Mouse (Mus musculus) hindbrain, embryonic 11.5 days (tissue): ENCODE measurements around the gene Tshr. TPM values are rescaled to one million over a fixed set of nuclear protein-coding genes. Genes with fewer than 3 reads are reported as not detected.
A peak's percentile ranks its signal among the peaks of the same experiment; 100 is the strongest.

Source experiments
- ATAC-seq: fragments of 200-750 bp; cut with Nextera tagmentation; 2 replicates; pipeline ENCODE4 v1.8.0; 2017; ENCODE audit warnings: mild to moderate bottlenecking, moderate TSS enrichment, moderate library complexity; ENCODE audit not compliant: low FRiP score
- DNase-seq: peaks from one replicate; pipeline ENCODE4 v3.0.0-alpha.2; 2015; ENCODE audit warnings: low spot score
- H3K27ac ChIP-seq: fragments of 300-500 bp; sonication (generic); 2 replicates; pipeline ENCODE4 v1.5.1; 2014; ENCODE audit warnings: mild to moderate bottlenecking, low read depth, low read length
- H3K27me3 ChIP-seq: fragments of 300-500 bp; sonication (generic); 2 replicates; pipeline ENCODE4 v1.6.1; 2014; ENCODE audit warnings: mild to moderate bottlenecking, low read length, moderate library complexity, mixed read lengths; ENCODE audit not compliant: control insufficient read depth, insufficient read depth
- H3K36me3 ChIP-seq: fragments of 300-500 bp; sonication (generic); 2 replicates; pipeline ENCODE4 v1.6.1; 2014; ENCODE audit warnings: mild to moderate bottlenecking, low read length, moderate library complexity, mixed read lengths; ENCODE audit not compliant: control insufficient read depth, insufficient read depth
- H3K4me1 ChIP-seq: fragments of 300-500 bp; sonication (generic); replicated peaks from 2 replicates; pipeline ENCODE4 v1.6.1; 2014; ENCODE audit warnings: low read length, mixed read lengths; ENCODE audit not compliant: control insufficient read depth, insufficient read depth
- H3K4me2 ChIP-seq: fragments of 300-500 bp; sonication (generic); replicated peaks from 2 replicates; pipeline ENCODE4 v1.6.1; 2014; ENCODE audit warnings: mild to moderate bottlenecking, low read depth, low read length
- H3K4me3 ChIP-seq: fragments of 300-500 bp; sonication (generic); 2 replicates; pipeline ENCODE4 v1.5.1; 2014; ENCODE audit warnings: low read depth, low read length
- H3K9ac ChIP-seq: fragments of 300-500 bp; sonication (generic); 2 replicates; pipeline ENCODE4 v1.6.1; 2014; ENCODE audit warnings: low read depth, low read length
- H3K9me3 ChIP-seq: fragments of 300-500 bp; sonication (generic); 2 replicates; pipeline ENCODE4 v1.6.1; 2016; ENCODE audit warnings: low read length; ENCODE audit not compliant: control insufficient read depth
- WGBS: fragments of 180-500 bp; shearing (Covaris S2); extraction: QIAGEN DNeasy Blood & Tissue Kit; methylation state at CpG from one replicate; pipeline ENCODE4 v1.1.7; 2014; 5-methylcytosine and 5-hydroxymethylcytosine counted together
- polyA plus RNA-seq: library from polyadenylated mRNA; unstranded; fragments of >200 nt; fragmentation: Nextera tagmentation; extraction: Ambion mirVana; gene quantifications from 2 replicates; pipeline ENCODE4 v1.2.1, GENCODE M21; 2014

The Tshr gene
- polyA plus RNA-seq, 1 experiment from 2014 or later, result not detected

DNA sequence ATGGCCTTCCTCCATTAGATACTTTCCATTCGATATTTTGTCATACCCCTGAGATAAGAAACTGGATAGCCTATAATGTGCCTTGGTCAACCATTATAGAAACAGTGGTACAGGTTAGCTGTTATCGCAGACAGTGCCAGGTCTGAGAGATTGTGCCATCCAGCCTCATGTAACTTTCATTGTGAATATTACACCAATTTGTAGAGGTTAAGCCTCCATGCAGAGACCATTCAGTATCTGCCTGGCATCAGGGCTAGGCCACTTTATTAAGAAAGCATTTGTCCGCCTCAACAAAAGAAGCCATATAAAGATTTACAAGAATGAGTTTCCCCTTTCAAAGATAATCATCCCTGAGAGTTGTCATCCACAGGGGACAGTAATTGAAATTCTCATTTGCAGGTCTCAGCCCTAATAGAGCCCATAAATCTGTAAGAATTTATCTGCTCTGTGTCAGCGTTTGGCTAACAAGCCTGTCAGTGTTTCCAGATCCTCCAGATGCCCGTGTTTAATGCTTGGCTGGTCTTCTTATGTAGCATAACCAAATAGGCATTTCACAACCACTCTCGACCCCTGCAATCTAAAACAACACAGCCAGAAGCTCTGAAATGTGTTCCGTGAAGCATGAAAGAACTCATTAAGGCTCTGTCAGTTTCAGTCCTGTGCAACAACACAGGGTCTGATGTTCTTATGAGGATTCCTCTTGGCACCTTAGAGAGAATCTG is 28.3 kb downstream of the Tshr start:
- 40% methylated on average over 7 of the region's 7 CpGs for WGBS
- no peak overlapping the region for H3K27ac ChIP-seq
- no peak overlapping the region for H3K4me2 ChIP-seq
- no peak overlapping the region for H3K4me3 ChIP-seq
- H3K9ac ChIP-seq, result no peak overlapping the region
- no peaks in the 10 kb centered on the region for H3K27me3 ChIP-seq
- H3K36me3 ChIP-seq, result no peaks in the 10 kb centered on the region
- no peaks in the 10 kb centered on the region for H3K4me1 ChIP-seq
- no peaks in the 10 kb centered on the region for H3K9me3 ChIP-seq
- DNase-seq (peak; percentile 56), ATAC-seq (peak; percentile 88)

- DNase-seq, result no peak
- 80% methylated on average over 6 of the region's 6 CpGs for WGBS
- ATAC-seq, result no peak
These were observed 30.7 kb downstream of the Tshr start for GRCm38 (mm10) chr12:91415112-91415511.

DNA sequence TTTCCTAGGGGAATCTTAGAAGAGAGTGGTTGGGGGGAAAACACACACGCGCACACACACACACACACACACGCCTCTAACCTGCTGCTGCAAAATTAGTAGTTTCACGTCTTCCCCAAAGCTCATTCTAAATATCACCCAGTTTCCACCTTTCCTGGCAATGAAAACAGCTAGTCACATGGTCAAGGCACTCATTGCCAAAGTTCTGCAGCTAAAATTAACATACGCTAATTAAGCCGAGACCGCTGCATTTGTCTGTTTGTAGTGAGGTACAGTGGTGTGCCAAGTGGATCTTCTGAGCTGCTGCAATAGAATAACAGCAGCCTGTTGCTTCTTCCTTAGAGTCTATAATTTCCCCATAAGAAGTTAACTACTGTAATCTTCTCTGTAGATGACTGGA is 32.5 kb downstream of the Tshr start:
- Histone ChIP-seq H3K4me2 (no peak overlapping the region), H3K9ac (no peak overlapping the region), H3K36me3 (no peaks in the 10 kb centered on the region), H3K27me3 (no peaks in the 10 kb centered on the region), H3K27ac (no peak overlapping the region), H3K9me3 (no peaks in the 10 kb centered on the region), H3K4me1 (no peaks in the 10 kb centered on the region), H3K4me3 (no peak overlapping the region)
- ATAC-seq, result no peak
- DNase-seq, result no peak
- WGBS, result 92% methylated on average over 7 of the region's 7 CpGs

More at GRCm38 (mm10) chr12:91415112-91415511, 30.7 kb downstream of the Tshr start:
- no peaks in the 10 kb centered on the region for H3K4me1 ChIP-seq
- no peak overlapping the region for H3K4me2 ChIP-seq
- H3K4me3 ChIP-seq, result no peak overlapping the region
- no peaks in the 10 kb centered on the region for H3K36me3 ChIP-seq
- no peak overlapping the region for H3K9ac ChIP-seq
- H3K27ac ChIP-seq, result no peak overlapping the region
- H3K27me3 ChIP-seq, result no peaks in the 10 kb centered on the region
- no peaks in the 10 kb centered on the region for H3K9me3 ChIP-seq

GRCm38 (mm10) chr12:91418791-91419190 is 34.4 kb downstream of the Tshr start:
- no peak overlapping the region for H3K4me2 ChIP-seq
- H3K27ac ChIP-seq, result no peak overlapping the region
- peak; percentile 76 for DNase-seq
- no peaks in the 10 kb centered on the region for H3K36me3 ChIP-seq
- 47% methylated on average over 7 of the region's 7 CpGs for WGBS
- no peak overlapping the region for H3K4me3 ChIP-seq
- H3K27me3 ChIP-seq, result no peaks in the 10 kb centered on the region
- H3K9ac ChIP-seq, result no peak overlapping the region
- ATAC-seq, result no peak
- H3K4me1 ChIP-seq, result no peaks in the 10 kb centered on the region
- H3K9me3 ChIP-seq, result no peaks in the 10 kb centered on the region

- no peaks in the 10 kb centered on the region for H3K9me3 ChIP-seq
These were observed 36.9 kb downstream of the Tshr start for GRCm38 (mm10) chr12:91421272-91421671.

DNA sequence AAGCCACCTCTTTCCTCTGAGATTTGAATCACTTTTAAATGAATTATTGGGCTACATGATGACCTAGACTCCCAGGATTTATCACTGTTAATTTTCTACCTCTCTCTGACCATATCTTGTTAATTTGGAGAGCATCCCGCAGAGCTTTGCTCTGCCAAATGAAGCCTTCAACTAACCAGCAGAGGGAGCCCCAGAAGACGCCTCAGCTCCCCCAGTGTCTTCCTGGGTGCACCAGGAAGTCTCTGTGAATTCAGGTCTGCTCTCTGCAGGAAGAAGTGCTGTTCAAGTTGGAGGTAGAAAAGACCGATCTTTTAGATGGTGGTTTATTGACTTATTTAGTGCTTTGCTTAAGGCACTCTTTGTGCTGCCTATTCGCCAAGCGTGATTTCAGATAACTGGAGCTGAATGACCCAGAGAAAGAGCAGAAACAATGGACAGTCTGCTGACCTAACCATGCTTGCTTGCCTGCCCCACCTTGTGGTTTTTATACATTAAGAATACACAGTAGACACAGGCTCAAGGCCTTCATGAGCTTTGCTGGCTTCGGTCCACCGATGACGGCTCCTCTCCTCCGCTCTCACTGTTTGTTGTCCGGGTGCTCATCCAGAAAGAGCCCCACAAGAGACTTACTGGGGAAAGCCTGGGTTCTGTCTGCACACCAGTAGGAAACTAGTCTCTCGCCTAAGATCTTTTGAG is 38.9 kb downstream of the Tshr start:
- H3K27ac ChIP-seq, result no peak overlapping the region
- no peak overlapping the region for H3K4me3 ChIP-seq
- no peak overlapping the region for H3K9ac ChIP-seq
- H3K4me2 ChIP-seq, result no peak overlapping the region
- no peaks in the 10 kb centered on the region for H3K27me3 ChIP-seq
- H3K4me1 ChIP-seq, result no peaks in the 10 kb centered on the region
- no peaks in the 10 kb centered on the region for H3K9me3 ChIP-seq
- no peaks in the 10 kb centered on the region for H3K36me3 ChIP-seq
- no peak; the same call in 1 of the 2 replicates for ATAC-seq
- whole genome bisulfite sequencing, result 77% methylated on average over 11 of the region's 11 CpGs
- DNase-seq, result peak; percentile 51

More at GRCm38 (mm10) chr12:91421272-91421671, 36.9 kb downstream of the Tshr start:
- DNase-seq (no peak), ATAC-seq (no peak)
- Histone ChIP-seq H3K4me1 (no peaks in the 10 kb centered on the region), H3K27ac (no peak overlapping the region), H3K4me2 (no peak overlapping the region), H3K27me3 (no peaks in the 10 kb centered on the region), H3K36me3 (no peaks in the 10 kb centered on the region), H3K4me3 (no peak overlapping the region), H3K9ac (no peak overlapping the region)
- 76% methylated on average over 9 of the region's 9 CpGs for WGBS

DNA sequence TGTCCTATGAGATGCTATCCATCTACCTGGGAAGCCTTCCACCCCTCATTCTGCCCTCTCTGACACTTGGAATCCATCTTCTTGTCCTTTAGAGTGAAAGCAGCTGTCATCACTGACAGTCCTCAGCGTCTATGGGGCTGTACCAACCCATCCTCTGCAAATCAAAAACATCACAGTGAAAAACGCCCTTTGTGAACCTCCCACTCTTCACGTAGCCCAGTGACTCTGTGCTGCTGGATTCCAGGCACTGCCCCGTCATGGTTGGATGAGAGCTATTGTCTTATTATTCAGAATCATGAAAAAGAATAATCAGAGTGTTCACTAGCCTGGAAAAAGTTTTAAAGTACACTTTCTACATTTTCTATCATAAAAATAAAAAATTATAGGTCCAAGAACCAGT is 42.1 kb downstream of the Tshr start:
- H3K4me2 ChIP-seq, result no peak overlapping the region
- 16% methylated on average over 4 of the region's 4 CpGs for WGBS
- no peaks in the 10 kb centered on the region for H3K27me3 ChIP-seq
- DNase-seq (peak; percentile 8), ATAC-seq (peak; percentile 55; the same call in 1 of the 2 replicates)
- H3K9me3 ChIP-seq, result no peaks in the 10 kb centered on the region
- H3K9ac ChIP-seq, result no peak overlapping the region
- H3K27ac ChIP-seq, result no peak overlapping the region
- H3K4me3 ChIP-seq, result no peak overlapping the region
- no peaks in the 10 kb centered on the region for H3K36me3 ChIP-seq
- H3K4me1 ChIP-seq, result no peaks in the 10 kb centered on the region

DNA sequence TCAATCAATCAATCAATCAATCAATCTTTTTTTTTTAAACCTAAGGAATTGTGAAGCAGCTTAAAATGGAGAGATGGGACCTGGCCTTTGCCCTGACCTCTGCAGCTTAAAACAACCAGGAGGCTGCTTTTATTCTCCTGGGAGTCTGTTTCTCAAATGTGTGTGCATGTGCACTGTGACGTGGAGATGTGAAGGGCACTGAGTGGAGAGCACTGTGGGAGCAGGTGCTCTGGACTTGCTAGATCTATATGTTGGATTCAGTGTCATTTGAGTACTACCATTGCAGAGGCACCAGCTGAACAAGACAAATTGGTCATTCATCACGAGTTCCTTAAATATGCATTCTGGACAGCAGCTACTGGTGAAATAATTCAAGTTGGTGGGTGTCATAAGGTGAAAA is 42.8 kb downstream of the Tshr start:
- H3K27ac ChIP-seq, result no peak overlapping the region
- ATAC-seq (peak; percentile 57), DNase-seq (no peak)
- H3K9me3 ChIP-seq, result no peaks in the 10 kb centered on the region
- no peaks in the 10 kb centered on the region for H3K36me3 ChIP-seq
- no peaks in the 10 kb centered on the region for H3K27me3 ChIP-seq
- WGBS, result 41% methylated on average over 2 of the region's 2 CpGs
- no peak overlapping the region for H3K4me3 ChIP-seq
- H3K9ac ChIP-seq, result no peak overlapping the region
- no peaks in the 10 kb centered on the region for H3K4me1 ChIP-seq
- no peak overlapping the region for H3K4me2 ChIP-seq
